Mouse (Mus musculus) kidney, postnatal 0 days (tissue): ENCODE data around the gene Ksr2. TPM values are rescaled to one million over a fixed set of nuclear protein-coding genes. Genes with fewer than 3 reads are reported as not detected.
"Not testable (repeated sequence)": the region's sequence is repeated elsewhere in the genome, so short reads cannot be mapped to it uniquely, and the experiment has no call there.

Source experiments
- ATAC-seq: fragments of 200-750 bp; cut with Nextera tagmentation; replicated peaks from 2 replicates; pipeline ENCODE4 v1.8.0; 2017; ENCODE audit warnings: low read depth, moderate number of reproducible peaks, moderate TSS enrichment, moderate library complexity; ENCODE audit not compliant: low FRiP score
- DNase-seq: peaks from one replicate; pipeline ENCODE4 v3.0.0-alpha.2; 2016; ENCODE audit warnings: low spot score
- H3K27ac ChIP-seq: fragments of 300-500 bp; sonication (generic); 2 replicates; pipeline ENCODE4 v1.5.1; 2014; ENCODE audit warnings: mild to moderate bottlenecking
- H3K27me3 ChIP-seq: fragments of 300-500 bp; sonication (generic); 2 replicates; pipeline ENCODE4 v1.6.1; 2014; ENCODE audit warnings: low read length, mixed read lengths; ENCODE audit not compliant: insufficient read depth
- H3K36me3 ChIP-seq: fragments of 300-500 bp; sonication (generic); 2 replicates; pipeline ENCODE4 v1.6.1; 2014; ENCODE audit warnings: low read length, mixed read lengths; ENCODE audit not compliant: insufficient read depth
- H3K4me1 ChIP-seq: fragments of 300-500 bp; sonication (generic); replicated peaks from 2 replicates; pipeline ENCODE4 v1.6.1; 2014; ENCODE audit warnings: antibody characterized with exemption, low read length, mixed read lengths; ENCODE audit not compliant: insufficient read depth
- H3K4me2 ChIP-seq: fragments of 300-500 bp; sonication (generic); 2 replicates; pipeline ENCODE4 v1.6.1; 2014; ENCODE audit warnings: mild to moderate bottlenecking, low read length, moderate library complexity, mixed read lengths
- H3K4me3 ChIP-seq: fragments of 300-500 bp; sonication (generic); replicated peaks from 2 replicates; pipeline ENCODE4 v1.5.1; 2014; ENCODE audit warnings: low read depth, low read length
- H3K9ac ChIP-seq: fragments of 300-500 bp; sonication (generic); 2 replicates; pipeline ENCODE4 v1.6.1; 2014; ENCODE audit warnings: low read depth, low read length
- H3K9me3 ChIP-seq: fragments of 300-500 bp; sonication (generic); replicated peaks from 2 replicates; pipeline ENCODE4 v1.6.1; 2016; ENCODE audit warnings: low read length, inconsistent platforms, mixed read lengths
- CTCF ChIP-seq: IDR thresholded peaks from 2 replicates; pipeline ENCODE4 v1.5.1; 2016; ENCODE audit warnings: antibody characterized with exemption, low read depth, mild to moderate bottlenecking, moderate library complexity
- WGBS: fragments of 180-500 bp; shearing (Covaris S2); extraction: QIAGEN DNeasy Blood & Tissue Kit; methylation state at CpG from one replicate; pipeline ENCODE4 v1.1.7; 2014; 5-methylcytosine and 5-hydroxymethylcytosine counted together
- polyA plus RNA-seq: library from polyadenylated mRNA; unstranded; fragments of >200 nt; fragmentation: Nextera tagmentation; extraction: Ambion mirVana; gene quantifications from 2 replicates; pipeline ENCODE4 v1.2.1, GENCODE M21; 2015

Gene Ksr2
- polyA plus RNA-seq, 1 experiment from 2014 or later = 0.71 TPM

DNA sequence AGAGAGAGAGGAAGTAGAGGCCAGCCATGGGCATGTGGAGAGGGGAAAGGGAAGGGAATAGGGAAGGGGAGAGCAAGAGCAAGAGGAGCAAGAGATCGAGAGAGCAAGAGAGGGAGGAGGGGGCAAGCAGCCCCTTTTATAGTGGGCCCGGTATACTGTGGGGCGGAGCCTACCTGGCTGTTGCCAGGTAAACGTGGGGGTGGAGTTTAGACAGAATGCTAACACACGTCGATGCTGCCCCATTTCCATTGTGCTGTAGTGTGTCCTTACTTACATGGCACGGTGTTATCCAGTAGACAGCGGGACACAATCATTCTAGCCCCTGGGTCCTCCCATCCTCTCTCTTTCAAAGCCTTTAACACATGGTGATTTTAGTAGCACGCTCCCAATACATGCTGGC, 14.5 kb upstream of the Ksr2 start:
- Histone ChIP-seq H3K4me3 (no peak overlapping the region), H3K27ac (no peak overlapping the region), H3K27me3 (no peaks in the 10 kb centered on the region), H3K9me3 (no peaks in the 10 kb centered on the region), H3K9ac (no peak overlapping the region), H3K4me2 (no peak overlapping the region), H3K36me3 (no peaks in the 10 kb centered on the region), H3K4me1 (no peaks in the 10 kb centered on the region)
- 78% methylated on average over 9 of the region's 9 CpGs for WGBS
- no peak for TF ChIP-seq CTCF
- no peak for DNase-seq
- no peak for ATAC-seq

GRCm38 (mm10) chr5:117403609-117404008, 10.2 kb upstream of the Ksr2 start:
- H3K4me1 ChIP-seq = no peaks in the 10 kb centered on the region
- no peak overlapping the region for H3K4me3 ChIP-seq
- ATAC-seq (no peak), DNase-seq (no peak)
- H3K27ac ChIP-seq = no peak overlapping the region
- H3K9ac ChIP-seq = no peak overlapping the region
- no peaks in the 10 kb centered on the region for H3K27me3 ChIP-seq
- no peak for TF ChIP-seq CTCF
- H3K36me3 ChIP-seq = no peaks in the 10 kb centered on the region
- WGBS = 84% methylated on average over 8 of the region's 8 CpGs
- H3K9me3 ChIP-seq = no peaks in the 10 kb centered on the region
- no peak overlapping the region for H3K4me2 ChIP-seq

DNA sequence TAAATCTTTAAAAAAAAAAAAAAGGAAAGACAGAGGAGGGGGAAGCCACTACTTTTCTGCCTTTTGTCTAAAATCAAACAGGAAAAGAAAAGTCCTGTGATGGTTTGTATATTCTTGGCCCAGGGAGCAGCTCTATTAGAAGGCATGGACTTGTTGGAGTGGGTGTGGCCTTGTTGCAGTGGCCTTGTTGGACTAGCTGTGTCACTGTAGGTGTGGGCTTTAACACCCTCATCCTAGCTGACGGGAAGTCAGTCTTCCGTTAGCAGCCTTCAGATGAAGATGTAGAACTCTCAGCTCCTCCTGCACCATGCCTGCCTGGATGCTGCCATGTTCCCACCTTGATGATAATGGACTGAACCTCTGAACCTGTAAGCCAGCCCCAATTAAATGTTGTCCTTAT, 9.1 kb upstream of the Ksr2 start:
- not testable (repeated sequence) for H3K9me3 ChIP-seq, DNase-seq, H3K4me1 ChIP-seq, H3K9ac ChIP-seq, H3K36me3 ChIP-seq, H3K27me3 ChIP-seq, H3K4me2 ChIP-seq, ATAC-seq, H3K27ac ChIP-seq, H3K4me3 ChIP-seq
- WGBS = 70% methylated on average over 2 of the region's 2 CpGs

GRCm38 (mm10) chr5:117408216-117408615, 5.6 kb upstream of the Ksr2 start:
- DNase-seq (peak; percentile 25), ATAC-seq (no peak)
- Histone ChIP-seq H3K9ac (no peak overlapping the region), H3K27me3 (no peaks in the 10 kb centered on the region; the same call in 1 of the 2 replicates), H3K36me3 (no peaks in the 10 kb centered on the region), H3K4me3 (no peak overlapping the region), H3K4me2 (no peak overlapping the region), H3K9me3 (no peaks in the 10 kb centered on the region), H3K27ac (no peak overlapping the region), H3K4me1 (no peaks in the 10 kb centered on the region; the same call in 1 of the 2 replicates)
- peak; percentile 68 for TF ChIP-seq CTCF
- WGBS = 42% methylated on average over 4 of the region's 4 CpGs

GRCm38 (mm10) chr5:117409369-117409768, 4.4 kb upstream of the Ksr2 start:
- no peak overlapping the region for H3K27ac ChIP-seq
- no peaks in the 10 kb centered on the region for H3K9me3 ChIP-seq
- no peaks in the 10 kb centered on the region; the same call in 1 of the 2 replicates for H3K4me1 ChIP-seq
- H3K36me3 ChIP-seq = no peaks in the 10 kb centered on the region
- no peak overlapping the region for H3K4me3 ChIP-seq
- ATAC-seq (no peak), DNase-seq (no peak)
- no peak for TF ChIP-seq CTCF
- no peak overlapping the region for H3K9ac ChIP-seq
- H3K4me2 ChIP-seq = no peak overlapping the region
- no peaks in the 10 kb centered on the region; the same call in none of the 2 replicates for H3K27me3 ChIP-seq
- 66% methylated on average over 6 of the region's 6 CpGs for WGBS

DNA sequence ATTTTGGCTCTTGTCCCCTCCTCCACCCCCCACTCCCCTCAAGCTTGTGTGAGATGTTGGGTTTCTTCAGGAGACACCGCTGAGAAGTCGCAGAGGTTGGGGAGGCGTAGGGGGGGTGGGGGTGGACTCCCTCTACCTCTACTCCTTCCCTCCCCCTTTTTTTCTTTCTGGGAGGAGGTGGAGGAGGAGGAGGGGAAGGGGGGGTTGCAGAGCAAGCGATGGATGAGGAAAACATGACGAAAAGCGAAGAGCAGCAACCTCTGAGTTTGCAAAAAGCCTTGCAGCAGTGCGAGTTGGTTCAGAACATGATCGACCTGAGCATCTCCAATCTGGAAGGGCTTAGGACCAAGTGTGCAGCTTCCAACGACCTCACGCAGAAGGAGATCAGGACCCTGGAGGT, 811 bp downstream of the Ksr2 start:
- WGBS = 4% methylated on average over 10 of the region's 10 CpGs
- DNase-seq (no peak), ATAC-seq (no peak)
- Histone ChIP-seq H3K27me3 (peaks cover 3% of the 10 kb centered on the region), H3K4me2 (peak overlapping the region; percentile 93), H3K27ac (no peak overlapping the region), H3K9me3 (no peaks in the 10 kb centered on the region), H3K4me3 (peak overlapping the region; percentile 62), H3K4me1 (no peaks in the 10 kb centered on the region; the same call in 1 of the 2 replicates), H3K36me3 (no peaks in the 10 kb centered on the region), H3K9ac (no peak overlapping the region)
- TF ChIP-seq CTCF = no peak
